Mouse (Mus musculus): Measurements from ENCODE around the gene Tapt1. TPM values are rescaled to one million over a fixed set of nuclear protein-coding genes. Genes with fewer than 3 reads are reported as not detected.
"Not testable (repeated sequence)": the region's sequence is repeated elsewhere in the genome, so short reads cannot be mapped to it uniquely, and the experiment has no call there.

The Tapt1 gene
- 18.2 TPM for polyA plus RNA-seq (2012; fragmentation: generic; extraction: Trizol)

DNA sequence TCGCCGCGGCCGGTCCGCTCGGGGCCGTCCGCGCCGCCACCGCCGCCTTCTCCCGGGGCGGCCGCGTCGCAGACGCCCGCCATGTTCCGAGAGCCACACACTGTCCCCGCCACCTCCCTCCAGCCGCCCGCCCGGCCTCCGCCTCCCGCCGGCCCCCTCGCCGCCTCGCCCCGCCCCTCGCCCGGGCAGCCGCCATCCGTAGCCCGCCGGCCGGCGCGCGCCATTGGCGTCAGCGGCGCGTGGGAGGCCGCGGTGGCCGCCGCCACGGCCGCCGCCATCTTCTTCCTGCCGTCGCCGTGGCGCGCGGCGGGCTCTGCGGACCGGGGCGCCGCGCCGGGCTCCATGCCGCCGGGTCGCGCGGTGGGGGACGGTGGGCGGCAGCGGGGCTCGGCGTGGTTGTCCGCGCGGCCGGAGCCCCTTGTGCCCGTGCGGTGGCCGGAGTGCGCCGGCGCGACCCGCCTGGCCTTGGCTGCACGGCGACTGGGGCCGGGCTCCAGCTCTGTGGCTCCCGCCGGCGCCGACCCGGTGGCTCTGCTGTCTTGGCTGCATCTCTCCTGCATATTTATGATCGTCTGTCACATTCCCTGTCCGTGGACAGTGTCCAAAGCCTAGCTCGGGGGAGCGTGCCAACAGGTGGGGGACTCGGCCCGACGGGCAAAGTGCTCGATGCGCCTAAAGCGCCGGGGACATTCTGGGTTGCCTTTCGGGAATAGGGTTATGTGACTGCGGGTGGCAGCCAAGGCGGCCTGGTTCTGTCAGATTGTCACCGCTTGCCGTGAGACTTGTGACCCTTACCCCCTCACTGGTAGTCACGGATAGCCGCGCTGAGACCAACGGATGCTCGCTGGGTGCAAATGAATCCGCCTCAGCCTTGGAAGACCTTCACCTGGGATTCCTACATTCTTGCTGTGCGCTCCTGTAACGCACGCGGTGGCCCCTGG, at the start of gene Tapt1:
Gene Tapt1, minus strand, starts transcription at position 106 of the 941 bp plus-strand sequence.
- H3K4me2 ChIP-seq (ENCODE audit: low read depth), result peak within 1 kb of the TSS; percentile 96
- H3K4me3 ChIP-seq, result peak within 1 kb of the TSS; percentile 73
- no peaks in the 10 kb centered on the region for H3K36me3 ChIP-seq (ENCODE audit: control insufficient read depth, insufficient read depth)
- no peaks in the 10 kb centered on the region for H3K27me3 ChIP-seq (ENCODE audit: control insufficient read depth, insufficient read depth, insufficient read length)
- TF ChIP-seq MYOG (IDR thresholded peaks at IDR 0.05; ENCODE audit: control insufficient read depth in 1 of 3, insufficient read depth in 1 of 3, insufficient read length in 2 of 3, low read depth in 2 of 3) (no peak), REST (IDR thresholded peaks at IDR 0.05; ENCODE audit: insufficient read depth, insufficient read length) (no peak), USF1 (IDR thresholded peaks at IDR 0.05; ENCODE audit: low read depth) (no peak), E2F4 (IDR thresholded peaks at IDR 0.05; ENCODE audit: insufficient read depth) (no peak), TCF12 (IDR thresholded peaks at IDR 0.05; ENCODE audit: insufficient read depth, poor library complexity, severe bottlenecking) (no peak), POLR2AphosphoS2 (IDR thresholded peaks at IDR 0.05; ENCODE audit: insufficient read length, low read depth) (peak; percentile 61), POLR2A (IDR thresholded peaks at IDR 0.05; ENCODE audit: insufficient read length, low read depth) (peak; percentile 92), CEBPB (IDR thresholded peaks at IDR 0.05; ENCODE audit: insufficient read depth, poor library complexity, severe bottlenecking) (no peak), MYOD1 (IDR thresholded peaks at IDR 0.05; ENCODE audit: control insufficient read depth in 1 of 3, insufficient read length in 2 of 3, low read depth in 2 of 3) (no peak)
- H3K79me2 ChIP-seq (ENCODE audit: control insufficient read depth, insufficient read depth), result peaks cover 42% of the 10 kb centered on the region
- H3ac ChIP-seq (ENCODE audit: control insufficient read depth, insufficient read length), result peak within 1 kb of the TSS; percentile 100

DNA sequence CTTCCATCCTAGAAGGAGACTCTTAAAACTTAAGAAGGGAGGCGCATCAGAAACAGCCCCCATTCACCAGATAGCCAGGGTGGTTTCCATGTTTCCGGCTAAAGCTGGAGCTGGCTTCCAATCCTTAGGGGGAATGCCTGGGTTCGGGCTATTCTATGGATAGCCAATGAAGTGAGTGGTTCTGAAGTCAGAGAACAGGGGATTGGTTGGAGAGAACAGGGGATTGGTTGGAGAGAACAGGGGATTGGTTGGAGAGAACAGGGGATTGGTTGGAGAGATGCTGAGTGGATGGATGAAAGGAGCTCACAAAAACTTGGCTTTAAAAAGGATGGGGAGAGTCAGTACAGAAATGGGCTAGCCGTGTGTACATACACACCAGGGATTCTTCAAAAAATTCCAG, 45.1 kb upstream of the Tapt1 start:
- H3K4me2 ChIP-seq (ENCODE audit: low read depth), result no peak overlapping the region
- no peaks in the 10 kb centered on the region for H3K36me3 ChIP-seq (ENCODE audit: control insufficient read depth, insufficient read depth)
- no peaks in the 10 kb centered on the region for H3K79me2 ChIP-seq (ENCODE audit: control insufficient read depth, insufficient read depth)
- no peak overlapping the region for H3ac ChIP-seq (ENCODE audit: control insufficient read depth, insufficient read length)
- H3K27me3 ChIP-seq (ENCODE audit: control insufficient read depth, insufficient read depth, insufficient read length), result no peaks in the 10 kb centered on the region
- TF ChIP-seq POLR2A (IDR thresholded peaks at IDR 0.05; ENCODE audit: insufficient read length, low read depth) (no peak), CEBPB (IDR thresholded peaks at IDR 0.05; ENCODE audit: insufficient read depth, poor library complexity, severe bottlenecking) (no peak), MAX (IDR thresholded peaks at IDR 0.05; ENCODE audit: low read depth) (no peak), USF1 (IDR thresholded peaks at IDR 0.05; ENCODE audit: low read depth) (no peak), MYOD1 (IDR thresholded peaks at IDR 0.05; ENCODE audit: control insufficient read depth in 1 of 3, insufficient read length in 2 of 3, low read depth in 2 of 3) (no peak), E2F4 (IDR thresholded peaks at IDR 0.05; ENCODE audit: insufficient read depth) (no peak), TCF3 (IDR thresholded peaks at IDR 0.05; ENCODE audit: insufficient read length, low read depth) (no peak), TCF12 (IDR thresholded peaks at IDR 0.05; ENCODE audit: insufficient read depth, poor library complexity, severe bottlenecking) (no peak), REST (IDR thresholded peaks at IDR 0.05; ENCODE audit: insufficient read depth, insufficient read length) (no peak), MYOG (IDR thresholded peaks at IDR 0.05; ENCODE audit: control insufficient read depth in 1 of 3, insufficient read depth in 1 of 3, insufficient read length in 2 of 3, low read depth in 2 of 3) (no peak), POLR2AphosphoS2 (IDR thresholded peaks at IDR 0.05; ENCODE audit: insufficient read length, low read depth) (no peak), SRF (IDR thresholded peaks at IDR 0.05; ENCODE audit: control insufficient read depth, insufficient read length, low read depth) (no peak)
- H3K4me3 ChIP-seq, result no peak overlapping the region

DNA sequence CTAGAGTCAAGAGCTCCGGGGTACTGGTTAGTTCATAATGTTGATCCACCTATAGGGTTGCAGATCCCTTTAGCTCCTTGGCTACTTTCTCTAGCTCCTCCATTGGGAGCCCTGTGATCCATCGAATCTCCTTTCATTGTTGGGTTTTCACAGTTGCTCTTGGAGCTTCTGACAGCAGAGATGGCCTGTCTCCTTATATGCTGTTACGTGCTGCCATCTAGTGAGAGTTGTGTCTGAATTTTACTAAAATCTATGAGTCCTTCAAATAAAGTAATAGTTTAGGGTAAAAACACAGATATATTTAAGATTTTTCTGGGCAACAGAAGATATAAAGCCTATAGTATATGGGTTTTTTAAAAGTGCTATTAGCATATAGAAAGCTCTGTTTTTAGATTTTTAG, 42.1 kb upstream of the Tapt1 start:
- H3K79me2 ChIP-seq (ENCODE audit: control insufficient read depth, insufficient read depth); H3K36me3 ChIP-seq (ENCODE audit: control insufficient read depth, insufficient read depth); H3K4me3 ChIP-seq; H3K27me3 ChIP-seq (ENCODE audit: control insufficient read depth, insufficient read depth, insufficient read length); H3ac ChIP-seq (ENCODE audit: control insufficient read depth, insufficient read length); H3K4me2 ChIP-seq (ENCODE audit: low read depth): not testable (repeated sequence)

DNA sequence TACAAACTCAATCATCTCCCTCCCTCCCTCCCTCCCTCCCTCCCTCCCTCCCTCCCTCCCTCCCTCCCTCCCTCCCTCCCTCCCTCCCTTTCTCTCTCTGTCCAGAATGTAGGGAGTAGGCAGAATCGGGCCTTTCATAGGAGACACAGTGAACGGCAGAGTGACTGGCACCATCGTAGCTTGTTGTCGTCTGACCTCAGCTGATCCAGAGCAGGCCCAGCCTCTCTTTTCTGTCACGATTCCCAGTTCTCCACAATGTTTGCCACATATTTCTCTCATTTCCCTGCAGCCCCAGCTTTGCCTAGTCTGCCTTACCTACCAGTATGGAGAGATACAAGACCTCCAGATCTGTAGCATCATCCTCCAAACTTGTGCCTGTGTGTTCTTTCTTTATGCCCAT, 35.3 kb upstream of the Tapt1 start:
- TF ChIP-seq E2F4 (IDR thresholded peaks at IDR 0.05; ENCODE audit: insufficient read depth), result no peak
- TF ChIP-seq REST (IDR thresholded peaks at IDR 0.05; ENCODE audit: insufficient read depth, insufficient read length), result no peak
- TF ChIP-seq POLR2AphosphoS2 (IDR thresholded peaks at IDR 0.05; ENCODE audit: insufficient read length, low read depth), result no peak
- TF ChIP-seq MYOD1 (IDR thresholded peaks at IDR 0.05; ENCODE audit: control insufficient read depth in 1 of 3, insufficient read length in 2 of 3, low read depth in 2 of 3), result no peak
- no peak for TF ChIP-seq POLR2A (IDR thresholded peaks at IDR 0.05; ENCODE audit: insufficient read length, low read depth)
- TF ChIP-seq MYOG (IDR thresholded peaks at IDR 0.05; ENCODE audit: control insufficient read depth in 1 of 3, insufficient read depth in 1 of 3, insufficient read length in 2 of 3, low read depth in 2 of 3), result no peak
- H3K27me3 ChIP-seq (ENCODE audit: control insufficient read depth, insufficient read depth, insufficient read length), result no peaks in the 10 kb centered on the region
- no peaks in the 10 kb centered on the region for H3K79me2 ChIP-seq (ENCODE audit: control insufficient read depth, insufficient read depth)
- H3ac ChIP-seq (ENCODE audit: control insufficient read depth, insufficient read length), result no peak overlapping the region
- H3K4me2 ChIP-seq (ENCODE audit: low read depth), result no peak overlapping the region
- no peak overlapping the region for H3K4me3 ChIP-seq
- no peaks in the 10 kb centered on the region for H3K36me3 ChIP-seq (ENCODE audit: control insufficient read depth, insufficient read depth)

DNA sequence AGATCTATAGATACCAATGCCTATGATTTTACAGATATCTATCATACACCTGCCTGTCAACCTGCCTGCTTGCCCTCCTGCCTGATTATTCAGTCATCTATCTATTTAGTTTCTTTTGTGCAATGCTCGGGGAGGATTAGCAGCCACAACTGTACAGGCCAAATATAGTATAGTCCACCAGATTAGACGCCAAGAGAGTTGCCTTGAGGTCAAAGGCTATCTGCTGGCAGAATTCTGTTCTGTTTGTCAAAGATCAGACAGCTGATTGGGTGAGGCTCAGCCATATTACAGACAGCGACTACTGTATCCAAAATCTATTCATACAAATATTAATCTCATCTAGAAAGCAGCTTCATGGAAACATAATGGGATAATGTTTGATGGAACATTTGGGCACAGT, 34.7 kb upstream of the Tapt1 start:
- Histone ChIP-seq H3K36me3 (ENCODE audit: control insufficient read depth, insufficient read depth) (no peaks in the 10 kb centered on the region), H3K27me3 (ENCODE audit: control insufficient read depth, insufficient read depth, insufficient read length) (no peaks in the 10 kb centered on the region), H3ac (ENCODE audit: control insufficient read depth, insufficient read length) (no peak overlapping the region), H3K4me2 (ENCODE audit: low read depth) (no peak overlapping the region), H3K4me3 (no peak overlapping the region), H3K79me2 (ENCODE audit: control insufficient read depth, insufficient read depth) (no peaks in the 10 kb centered on the region)
- no peak for TF ChIP-seq CEBPB (IDR thresholded peaks at IDR 0.05; ENCODE audit: insufficient read depth, poor library complexity, severe bottlenecking)

All from myocyte (in vitro differentiated cells).